Mouse (Mus musculus) left cerebral cortex, adult 2 months (tissue): ENCODE measurements around the gene Trarg1. TPM values are rescaled to one million over a fixed set of nuclear protein-coding genes. Genes with fewer than 3 reads are reported as not detected.
A peak's percentile ranks its signal among the peaks of the same experiment; 100 is the strongest.

Experiments used
- DNase-seq, 2 experiments: peaks; one replicate each; pipeline ENCODE4 v3.0.0; 2021 to 2022; ENCODE audit warnings: low spot score in 2 of 2, mixed read lengths in 1 of 2; ENCODE audit errors: extremely low spot score in 1 of 2
- H3K27ac ChIP-seq: fragments of 200-600 bp; 2 replicates; pipeline ENCODE4 v1.8.1; 2022
- H3K4me3 ChIP-seq: fragments of 200-600 bp; 2 replicates; pipeline ENCODE4 v1.8.1; 2022
- CTCF ChIP-seq: fragments of 200-600 bp; IDR thresholded peaks from 2 replicates; pipeline ENCODE4 v1.8.1; 2022; ENCODE audit warnings: antibody characterized with exemption, mild to moderate bottlenecking, moderate library complexity
- intact Hi-C: fragments of 180-260 bp; cut with DNase I; formaldehyde crosslinking; loops from one replicate; pipeline ENCODE4 v1.15.1; 2025
- total RNA-seq, 2 experiments: library from RNA; stranded (reverse); gene quantifications; 2 replicates each; pipeline ENCODE4 v1.2.3; 2021

The Trarg1 gene
- total RNA-seq, 2 experiments from 2014 or later = 0.50 to 0.68 TPM

DNA sequence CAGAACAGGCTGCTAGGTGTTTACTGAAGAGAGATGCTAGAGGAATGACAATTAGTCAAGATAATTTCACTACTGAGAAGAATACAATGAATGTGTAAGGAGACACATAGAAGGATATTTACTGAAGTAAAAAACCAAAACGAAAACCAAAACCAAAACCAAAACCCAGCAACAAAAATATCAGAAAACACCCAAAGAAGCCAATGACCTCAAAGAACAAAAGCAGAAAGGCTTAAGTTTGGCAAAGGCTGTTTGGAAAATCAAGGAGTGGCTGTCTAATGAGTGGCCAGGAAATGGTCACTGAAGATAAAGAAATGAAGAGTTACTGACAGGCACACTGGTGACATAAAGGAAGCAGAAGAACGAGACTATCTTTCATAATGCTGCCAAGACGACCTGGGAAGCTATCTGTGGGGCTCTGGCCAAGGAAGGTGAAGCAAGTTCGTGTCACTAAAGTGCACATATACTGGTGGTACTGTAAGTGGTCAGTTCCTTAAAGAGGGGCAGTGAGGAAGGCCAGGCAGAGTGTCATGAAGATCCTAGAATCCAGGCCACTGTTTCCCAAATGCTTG is 56.2 kb downstream of the Trarg1 start:
- no peak for DNase-seq
- no peak overlapping the region for H3K4me3 ChIP-seq
- intact Hi-C loops = loop anchor here (2.0 to 10.0 kb wide), 2 partner anchors 81 to 221 kb away; no protein-coding TSS in a partner anchor
- no peak overlapping the region for H3K27ac ChIP-seq
- no peak for TF ChIP-seq CTCF

DNA sequence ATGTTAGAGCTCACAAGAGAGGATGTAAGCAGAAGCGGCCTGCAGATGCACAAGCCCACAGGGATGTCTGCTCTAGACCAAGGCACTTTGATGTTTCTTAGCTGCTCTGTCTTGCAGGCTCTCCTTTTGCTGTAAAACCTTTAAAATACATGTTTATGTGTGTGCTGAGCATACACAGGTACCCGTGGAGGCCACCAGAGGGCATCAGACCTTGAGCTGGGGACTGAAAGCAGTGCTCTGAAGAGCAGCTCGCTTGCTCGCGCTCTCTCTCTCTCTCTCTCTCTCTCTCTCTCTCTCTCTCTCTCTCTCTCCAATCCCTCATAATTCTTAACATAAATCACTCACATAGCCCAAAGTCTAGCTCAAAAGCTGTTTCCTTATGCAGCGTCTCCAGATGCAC is 59.5 kb downstream of the Trarg1 start:
- intact Hi-C loops = loop anchor here (10.0 kb wide), 1 partner anchor 224 kb away; no protein-coding TSS in a partner anchor
- H3K4me3 ChIP-seq = no peak overlapping the region
- peak; percentile 49 for TF ChIP-seq CTCF
- no peak overlapping the region for H3K27ac ChIP-seq
- no peak for DNase-seq

DNA sequence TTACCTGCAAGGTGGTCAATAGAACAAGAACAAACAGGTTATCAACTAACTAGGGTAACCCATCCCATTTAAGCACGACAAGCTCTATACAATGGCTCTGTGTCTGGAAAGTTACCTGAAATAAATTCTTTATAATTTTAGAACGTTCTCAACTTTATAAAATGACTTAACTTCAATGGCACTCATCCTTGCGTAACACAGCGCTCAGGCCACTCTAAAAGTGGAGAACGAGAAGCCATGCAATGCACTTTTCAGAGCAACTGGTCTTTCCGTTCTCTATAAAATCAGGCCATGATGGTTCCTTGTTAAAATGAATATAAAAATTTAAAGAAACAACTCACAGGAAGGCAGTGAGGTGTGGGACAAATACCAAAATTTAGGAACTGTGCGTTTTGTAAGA is 62.9 kb downstream of the Trarg1 start:
- no peak overlapping the region for H3K27ac ChIP-seq
- DNase-seq = no peak
- TF ChIP-seq CTCF = no peak
- no peak overlapping the region for H3K4me3 ChIP-seq
- intact Hi-C loops = no loop called here

DNA sequence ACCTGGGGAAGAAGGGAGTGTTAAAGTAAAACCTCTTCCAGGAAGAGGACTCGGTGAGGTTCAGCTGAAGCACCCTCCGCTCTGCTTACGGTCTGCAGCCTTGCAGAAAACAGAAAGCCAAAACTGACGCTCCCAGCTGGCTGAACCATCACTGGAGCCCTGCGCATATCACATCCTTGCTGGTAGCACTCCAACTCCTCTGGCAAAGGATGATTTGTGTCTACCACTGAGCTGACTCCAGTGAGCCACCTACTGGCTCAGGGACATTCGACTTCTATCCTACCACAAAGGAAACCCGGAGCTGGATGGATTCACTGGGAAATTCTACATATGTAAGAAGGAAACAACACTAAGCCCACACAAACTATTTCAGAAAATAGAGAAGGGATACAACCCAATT is 64.9 kb downstream of the Trarg1 start:
- intact Hi-C loops = loop anchor here (2.0 kb wide), 1 partner anchor 68 kb away; no protein-coding TSS in a partner anchor
- Histone ChIP-seq H3K4me3 (no peak overlapping the region), H3K27ac (no peak overlapping the region)
- TF ChIP-seq CTCF = peak; percentile 54
- peak; percentile 30 to 42 for DNase-seq

DNA sequence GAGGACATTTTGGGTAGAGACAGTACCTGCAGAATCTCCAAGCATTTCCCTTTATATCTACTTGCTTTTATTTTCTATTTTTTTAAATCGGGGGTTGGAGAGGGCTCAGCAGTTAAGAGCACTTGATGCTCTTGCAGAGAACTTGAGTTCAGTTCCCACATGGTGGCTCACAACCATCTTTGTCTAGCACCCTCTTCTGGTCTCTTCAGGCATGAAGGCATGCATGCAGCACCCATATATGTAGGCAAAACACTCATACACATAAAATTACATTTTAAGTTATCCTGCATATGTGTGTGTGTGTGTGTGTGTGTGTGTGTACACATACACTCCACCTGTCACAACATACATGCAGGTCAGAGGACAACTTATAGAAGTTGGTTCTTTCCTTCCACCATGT is 66.3 kb downstream of the Trarg1 start:
- intact Hi-C loops = loop anchor here (2.0 kb wide), 1 partner anchor 69 kb away; no protein-coding TSS in a partner anchor
- no peak; the same call in 1 of the 2 replicates for TF ChIP-seq CTCF
- Histone ChIP-seq H3K4me3 (no peak overlapping the region), H3K27ac (no peak overlapping the region)
- DNase-seq = no peak

Other genes starting within 250 kb of the Trarg1 start
- gene Abr, start 57.5 kb upstream of the Trarg1 start, total RNA-seq = 100 to 1,000 TPM; 436 to 450 TPM
- 1 to 10 TPM; 3.2 to 3.8 TPM for gene Bhlha9, start 7.3 kb upstream of the Trarg1 start, total RNA-seq
- 10 to 100 TPM; 43.1 to 49.3 TPM for gene Gosr1, start 83.8 kb downstream of the Trarg1 start, total RNA-seq
- 10 to 100 TPM; 53.0 to 56.8 TPM for gene Cpd, start 167.2 kb downstream of the Trarg1 start, total RNA-seq
- not detected for gene Tmigd1, start 222.4 kb downstream of the Trarg1 start, total RNA-seq
- gene Blmh, start 245.0 kb downstream of the Trarg1 start, total RNA-seq = 10 to 100 TPM; 52.4 to 58.8 TPM